Mouse (Mus musculus): Measurements from ENCODE around the gene Mak. TPM values are rescaled to one million over a fixed set of nuclear protein-coding genes. Genes with fewer than 3 reads are reported as not detected.

Gene Mak
- polyA plus RNA-seq (2012; rRNA removed), result 0.05 and 0.06 TPM in 2 replicates

GRCm38 (mm10) chr13:41079421-41079780, at the start of gene Mak:
TSS of gene Mak (minus strand) at chr13:41079706.

GRCm38 (mm10) chr13:41113940-41114339, 34.4 kb upstream of the Mak start, which contains the start of gene Sycp2l:
TSS of gene Sycp2l (plus strand) at chr13:41114307.

GRCm38 (mm10) chr13:41110935-41111334, 31.4 kb upstream of the Mak start, which contains the start of gene Gcm2:
TSS of gene Gcm2 (minus strand) at chr13:41111035.

GRCm38 (mm10) chr13:41015829-41016634, 63.5 kb downstream of the Mak start, which contains the start of gene Tmem14c:
TSS of gene Tmem14c (plus strand) at chr13:41016292.

GRCm38 (mm10) chr13:41000926-41001639, 78.4 kb downstream of the Mak start, which contains the start of gene Pak1ip1:
TSS of gene Pak1ip1 (plus strand) at chr13:41001023.

Other genes starting within 250 kb of the Mak start
- gene Gcnt2, start 220.0 kb downstream of the Mak start, polyA plus RNA-seq (2012; rRNA removed), result 3.1 and 3.9 TPM in 2 replicates
- 36.2 and 38.0 TPM in 2 replicates for gene Pak1ip1, start 78.7 kb downstream of the Mak start, polyA plus RNA-seq (2012; rRNA removed)
- 182 and 189 TPM in 2 replicates for gene Tmem14c, start 63.4 kb downstream of the Mak start, polyA plus RNA-seq (2012; rRNA removed)
- not detected in 2 replicates for gene Gcm2, start 31.3 kb upstream of the Mak start, polyA plus RNA-seq (2012; rRNA removed)
- 0.05 and 0.06 TPM in 2 replicates for gene Sycp2l, start 34.6 kb upstream of the Mak start, polyA plus RNA-seq (2012; rRNA removed)
- gene Elovl2, start 140.7 kb upstream of the Mak start, polyA plus RNA-seq (2012; rRNA removed), result 87.1 and 147 TPM in 2 replicates
- gene Smim13, start 170.1 kb upstream of the Mak start, polyA plus RNA-seq (2012; rRNA removed), result 3.5 and 3.8 TPM in 2 replicates
- not detected in 2 replicates for gene Gm17364, start 194.3 kb upstream of the Mak start, polyA plus RNA-seq (2012; rRNA removed)

Data from liver, embryonic 18 days (tissue).